10 mouse cellular contexts compared by ENCODE assay signal in the genomic region with DNA sequence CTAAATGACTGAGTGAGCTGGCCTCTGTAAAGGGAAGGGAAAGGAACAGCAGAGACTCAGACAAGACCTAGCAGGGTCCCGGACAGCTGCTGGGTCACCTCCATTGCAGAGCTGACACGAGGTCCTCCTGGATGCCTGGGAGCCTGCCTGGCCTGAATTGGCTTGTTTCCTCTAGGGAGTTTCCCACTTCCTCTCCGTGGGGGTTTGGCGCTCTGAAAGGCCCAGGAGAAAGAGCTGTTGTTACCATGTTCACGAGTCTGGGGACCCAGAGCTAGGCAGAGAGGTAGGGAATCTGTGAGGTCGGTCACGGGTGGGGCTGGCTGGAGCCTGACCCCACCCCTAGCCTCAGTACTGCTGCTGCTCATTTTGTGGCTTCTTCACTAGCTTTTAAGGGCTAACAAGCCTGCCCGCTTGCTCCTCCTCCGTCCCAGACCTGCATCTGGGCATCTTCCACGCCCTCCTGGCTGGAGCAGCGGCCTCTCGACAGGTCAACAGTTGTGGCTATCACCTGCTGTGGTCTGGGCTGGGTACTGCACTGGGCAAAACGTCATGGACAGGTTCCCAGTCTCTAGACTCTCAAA. TPM values are rescaled to one million over a fixed set of nuclear protein-coding genes. Genes with fewer than 3 reads are reported as not detected.
DNase-seq lines count a peak whose midpoint lies in the region; ATAC-seq and TF ChIP-seq lines count a peak whose summit lies in the region.
"Had no signal": no experiment of that assay in that cellular context is flagged by ENCODE, and none has a peak within 500 bp of the region (broad histone marks: within the 10 kb centered on the region; RNA-seq: fewer than 3 reads in every experiment).

No protein-coding gene starts in this region.

- H3K4me1 ChIP-seq in intestine, postnatal 0 days (replicated peaks; ENCODE audit: control insufficient read depth, insufficient read depth, low read length), result peaks cover 6% of the 10 kb centered on the region
- H3K4me1 ChIP-seq in intestine, embryonic 15.5 days (replicated peaks), result peaks cover 27% of the 10 kb centered on the region
- H3K4me1 ChIP-seq in hindbrain, embryonic 15.5 days (replicated peaks), result peaks cover 35% of the 10 kb centered on the region
- peaks cover 39% of the 10 kb centered on the region for H3K4me1 ChIP-seq in neural tube, embryonic 15.5 days

- H3K9ac ChIP-seq in intestine, postnatal 0 days (ENCODE audit: low read depth, low read length), result no peak overlapping the region
- no peak overlapping the region for H3K9ac ChIP-seq in intestine, embryonic 15.5 days
- H3K9ac ChIP-seq in hindbrain, embryonic 15.5 days, result no peak overlapping the region
- H3K9ac ChIP-seq in neural tube, embryonic 15.5 days (replicated peaks), result no peak overlapping the region
- H3K9ac ChIP-seq: liver, embryonic 13.5 days had no signal

- TF ChIP-seq CTCF in intestine, postnatal 0 days (IDR thresholded peaks at IDR 0.05; ENCODE audit: low read depth), result no peak

- ATAC-seq in intestine, postnatal 0 days, result no peak
- ATAC-seq in intestine, embryonic 15.5 days, result no peak
- ATAC-seq in hindbrain, embryonic 15.5 days (ENCODE audit: low FRiP score, low read depth), result no peak
- ATAC-seq in neural tube, embryonic 15.5 days (ENCODE audit: low FRiP score), result no peak

- H3K27ac ChIP-seq in intestine, postnatal 0 days (ENCODE audit: low read depth, low read length), result no peak overlapping the region
- no peak overlapping the region for H3K27ac ChIP-seq in intestine, embryonic 15.5 days
- no peak overlapping the region for H3K27ac ChIP-seq in hindbrain, embryonic 15.5 days (replicated peaks)
- no peak overlapping the region for H3K27ac ChIP-seq in neural tube, embryonic 15.5 days (replicated peaks)
- H3K27ac ChIP-seq: liver, embryonic 13.5 days had no signal

- H3K4me2 ChIP-seq in intestine, postnatal 0 days (replicated peaks; ENCODE audit: low read depth), result 0 out of 2 replicates have a peak overlapping the region, but pooled peaks have one; percentile 6
- H3K4me2 ChIP-seq in intestine, embryonic 15.5 days (replicated peaks), result no peak overlapping the region
- H3K4me2 ChIP-seq in hindbrain, embryonic 15.5 days, result peak overlapping the region; percentile 75
- H3K4me2 ChIP-seq in neural tube, embryonic 15.5 days, result peak overlapping the region; percentile 79
- H3K4me2 ChIP-seq: liver, embryonic 13.5 days had no signal

- 55% methylated on average over 13 of the region's 13 CpGs for WGBS in intestine, postnatal 0 days
- 49% methylated on average over 13 of the region's 13 CpGs for WGBS in intestine, embryonic 15.5 days
- 52% methylated on average over 13 of the region's 13 CpGs for WGBS in hindbrain, embryonic 15.5 days
- 49% methylated on average over 13 of the region's 13 CpGs for WGBS in neural tube, embryonic 15.5 days

- DNase-seq in cerebellum, adult 9-10 months, result peak; percentile 80
- DNase-seq in kidney, adult 11 months, result no peak
- DNase-seq in kidney, postnatal 10 days, result no peak
- DNase-seq in adrenal gland, postnatal 10 days, result no peak
- DNase-seq: liver, embryonic 13.5 days; right cerebral cortex, postnatal 14 days had no signal

- peaks cover 5% of the 10 kb centered on the region; the same call in 1 of the 2 replicates for H3K36me3 ChIP-seq in intestine, postnatal 0 days (ENCODE audit: control insufficient read depth, insufficient read depth)
- H3K36me3 ChIP-seq in intestine, embryonic 15.5 days, result no peaks in the 10 kb centered on the region
- peaks cover 8% of the 10 kb centered on the region; the same call in 1 of the 2 replicates for H3K36me3 ChIP-seq in hindbrain, embryonic 15.5 days
- H3K36me3 ChIP-seq in neural tube, embryonic 15.5 days, result peaks cover 13% of the 10 kb centered on the region; the same call in 1 of the 2 replicates
- H3K36me3 ChIP-seq: liver, embryonic 13.5 days had no signal

- no peak overlapping the region for H3K4me3 ChIP-seq in intestine, postnatal 0 days (ENCODE audit: low read depth, low read length)
- H3K4me3 ChIP-seq in intestine, embryonic 15.5 days (replicated peaks), result no peak overlapping the region
- peak overlapping the region; percentile 74; the same call in 1 of the 2 replicates for H3K4me3 ChIP-seq in hindbrain, embryonic 15.5 days
- no peak overlapping the region; the same call in 1 of the 2 replicates for H3K4me3 ChIP-seq in neural tube, embryonic 15.5 days (replicated peaks)
- H3K4me3 ChIP-seq: liver, embryonic 13.5 days had no signal

- no peaks in the 10 kb centered on the region for H3K9me3 ChIP-seq in intestine, postnatal 0 days (ENCODE audit: control insufficient read depth)
- no peaks in the 10 kb centered on the region for H3K9me3 ChIP-seq in intestine, embryonic 15.5 days
- no peaks in the 10 kb centered on the region for H3K9me3 ChIP-seq in hindbrain, embryonic 15.5 days
- no peaks in the 10 kb centered on the region for H3K9me3 ChIP-seq in neural tube, embryonic 15.5 days (replicated peaks)
- H3K9me3 ChIP-seq: liver, embryonic 13.5 days had no signal

- H3K27me3 ChIP-seq in intestine, postnatal 0 days (replicated peaks; ENCODE audit: control insufficient read depth, insufficient read depth, low read length), result no peaks in the 10 kb centered on the region
- no peaks in the 10 kb centered on the region for H3K27me3 ChIP-seq in intestine, embryonic 15.5 days (replicated peaks)
- H3K27me3 ChIP-seq in hindbrain, embryonic 15.5 days, result no peaks in the 10 kb centered on the region
- H3K27me3 ChIP-seq in neural tube, embryonic 15.5 days (replicated peaks), result no peaks in the 10 kb centered on the region

RNA-seq across cellular contexts. Expression of a gene that starts 1.6 kb away (rescaled TPM):
- polyA plus RNA-seq in intestine, postnatal 0 days (2015; fragmentation: Nextera tagmentation; extraction: Ambion mirVana), result 20.1 and 20.7 TPM in 2 replicates
- polyA plus RNA-seq in intestine, embryonic 15.5 days (2015; fragmentation: Nextera tagmentation; extraction: Ambion mirVana), result 38.9 and 39.8 TPM in 2 replicates
- polyA plus RNA-seq in hindbrain, embryonic 15.5 days (2015; fragmentation: Nextera tagmentation; extraction: Ambion mirVana), result 48.2 and 60.7 TPM in 2 replicates
- polyA plus RNA-seq in neural tube, embryonic 15.5 days (2015; fragmentation: Nextera tagmentation; extraction: Ambion mirVana), result 43.8 and 44.8 TPM in 2 replicates
- 10 to 100 TPM; 49.0 to 63.5 TPM for total RNA-seq in adrenal gland, postnatal 10 days (2021)

RNA-seq across cellular contexts. Expression of a gene that starts 2.6 kb away (rescaled TPM):
- polyA plus RNA-seq in intestine, postnatal 0 days (2015; fragmentation: Nextera tagmentation; extraction: Ambion mirVana), result 23.5 and 30.0 TPM in 2 replicates
- polyA plus RNA-seq in intestine, embryonic 15.5 days (2015; fragmentation: Nextera tagmentation; extraction: Ambion mirVana), result 12.2 and 16.4 TPM in 2 replicates
- polyA plus RNA-seq in hindbrain, embryonic 15.5 days (2015; fragmentation: Nextera tagmentation; extraction: Ambion mirVana), result 77.2 and 86.0 TPM in 2 replicates
- 72.4 and 86.9 TPM in 2 replicates for polyA plus RNA-seq in neural tube, embryonic 15.5 days (2015; fragmentation: Nextera tagmentation; extraction: Ambion mirVana)
- total RNA-seq in adrenal gland, postnatal 10 days (2021), result 10 to 100 TPM; 15.8 to 23.8 TPM

RNA-seq across cellular contexts. Expression of a gene that starts 31.2 kb away (rescaled TPM):
- 95.0 and 100 TPM in 2 replicates for polyA plus RNA-seq in intestine, postnatal 0 days (2015; fragmentation: Nextera tagmentation; extraction: Ambion mirVana)
- polyA plus RNA-seq in intestine, embryonic 15.5 days (2015; fragmentation: Nextera tagmentation; extraction: Ambion mirVana), result 38.6 and 42.5 TPM in 2 replicates
- polyA plus RNA-seq in hindbrain, embryonic 15.5 days (2015; fragmentation: Nextera tagmentation; extraction: Ambion mirVana), result 156 and 160 TPM in 2 replicates
- 163 and 195 TPM in 2 replicates for polyA plus RNA-seq in neural tube, embryonic 15.5 days (2015; fragmentation: Nextera tagmentation; extraction: Ambion mirVana)
- 100 to 1,000 TPM; 143 to 149 TPM for total RNA-seq in adrenal gland, postnatal 10 days (2021)

RNA-seq across cellular contexts. Expression of a gene that starts 37.5 kb away (rescaled TPM):
- 4.8 and 5.4 TPM in 2 replicates for polyA plus RNA-seq in intestine, postnatal 0 days (2015; fragmentation: Nextera tagmentation; extraction: Ambion mirVana)
- 1.8 and 4.7 TPM in 2 replicates for polyA plus RNA-seq in intestine, embryonic 15.5 days (2015; fragmentation: Nextera tagmentation; extraction: Ambion mirVana)
- 0.73 and 1.2 TPM in 2 replicates for polyA plus RNA-seq in hindbrain, embryonic 15.5 days (2015; fragmentation: Nextera tagmentation; extraction: Ambion mirVana)
- polyA plus RNA-seq in neural tube, embryonic 15.5 days (2015; fragmentation: Nextera tagmentation; extraction: Ambion mirVana), result 0.95 and 1.1 TPM in 2 replicates
- 10 to 100 TPM; 12.0 to 21.8 TPM for total RNA-seq in adrenal gland, postnatal 10 days (2021)

RNA-seq across cellular contexts. Expression of a gene that starts 45.1 kb away (rescaled TPM):
- 47.3 and 49.4 TPM in 2 replicates for polyA plus RNA-seq in intestine, postnatal 0 days (2015; fragmentation: Nextera tagmentation; extraction: Ambion mirVana)
- 43.5 and 48.2 TPM in 2 replicates for polyA plus RNA-seq in intestine, embryonic 15.5 days (2015; fragmentation: Nextera tagmentation; extraction: Ambion mirVana)
- polyA plus RNA-seq in hindbrain, embryonic 15.5 days (2015; fragmentation: Nextera tagmentation; extraction: Ambion mirVana), result 51.0 and 57.4 TPM in 2 replicates
- 47.3 and 52.1 TPM in 2 replicates for polyA plus RNA-seq in neural tube, embryonic 15.5 days (2015; fragmentation: Nextera tagmentation; extraction: Ambion mirVana)
- total RNA-seq in adrenal gland, postnatal 10 days (2021), result 10 to 100 TPM; 91.7 to 98.5 TPM
